Mouse (Mus musculus) heart, adult 2 months (tissue): Measurements from ENCODE around the gene Prrt1. TPM values are rescaled to one million over a fixed set of nuclear protein-coding genes. Genes with fewer than 3 reads are reported as not detected.

ENCODE experiments used
- DNase-seq, 2 experiments: peaks; one replicate each; pipeline ENCODE4 v3.0.0; 2021
- H3K27ac ChIP-seq: fragments of 200-600 bp; 2 replicates; pipeline ENCODE4 v1.8.1; 2022
- H3K27me3 ChIP-seq: fragments of 200-500 bp; 2 replicates; pipeline ENCODE4 v1.6.1; 2012; ENCODE audit warnings: mild to moderate bottlenecking, low read length, inconsistent platforms, mixed read lengths; ENCODE audit not compliant: control insufficient read depth, insufficient read depth
- H3K36me3 ChIP-seq: fragments of 200-500 bp; 2 replicates; pipeline ENCODE4 v1.6.1; 2012; ENCODE audit warnings: low read length, inconsistent platforms; ENCODE audit not compliant: control insufficient read depth, insufficient read depth
- H3K4me1 ChIP-seq: fragments of 200-500 bp; 2 replicates; pipeline ENCODE4 v1.6.1; 2011; ENCODE audit warnings: low read length; ENCODE audit not compliant: control insufficient read depth, insufficient read depth
- H3K4me3 ChIP-seq: fragments of 200-600 bp; 2 replicates; pipeline ENCODE4 v1.8.1; 2022
- H3K79me2 ChIP-seq: fragments of 200-500 bp; replicated peaks from 2 replicates; pipeline ENCODE4 v1.6.1; 2012; ENCODE audit warnings: mild to moderate bottlenecking, inconsistent platforms, low read length, moderate library complexity, mixed read lengths; ENCODE audit not compliant: control insufficient read depth, insufficient read depth
- H3K9ac ChIP-seq: fragments of 200-500 bp; 2 replicates; pipeline ENCODE4 v1.6.1; 2012; ENCODE audit warnings: low read depth, mild to moderate bottlenecking, control low read depth, inconsistent platforms, low read length, mixed read lengths
- CTCF ChIP-seq: fragments of 200-600 bp; IDR thresholded peaks from 2 replicates; pipeline ENCODE4 v1.8.1; 2022; ENCODE audit warnings: antibody characterized with exemption, mild to moderate bottlenecking, moderate library complexity
- EP300 ChIP-seq: fragments of 200-500 bp; IDR thresholded peaks from 2 replicates; pipeline ENCODE4 v1.6.1; 2011; ENCODE audit warnings: low read depth, low read length, control low read depth; ENCODE audit not compliant: insufficient read depth
- POLR2A ChIP-seq: fragments of 200-500 bp; IDR thresholded peaks from 2 replicates; pipeline ENCODE4 v1.6.1; 2011; ENCODE audit warnings: mild to moderate bottlenecking, low read depth, low read length, control low read depth; ENCODE audit not compliant: insufficient read depth
- WGBS: fragments of 180-500 bp; shearing (Covaris S2); methylation state at CpG from one replicate; pipeline ENCODE4 v1.1.7; 2018; 5-methylcytosine and 5-hydroxymethylcytosine counted together
- intact Hi-C: fragments of 180-260 bp; cut with DNase I; formaldehyde crosslinking; loops from one replicate; pipeline ENCODE4 v1.15.1; 2025
- polyA plus RNA-seq: library from polyadenylated mRNA; depleted of rRNA; stranded (reverse); fragments of >200 nt; gene quantifications from 2 replicates; pipeline ENCODE4 v1.2.3, GENCODE M21; 2012
- total RNA-seq, 2 experiments: library from RNA; stranded (reverse); gene quantifications; 2 replicates each; pipeline ENCODE4 v1.2.3; 2021

The Prrt1 gene
- total and polyA plus RNA-seq, 3 experiments = 0.86 to 7.0 (median 1.4) TPM

- Histone ChIP-seq H3K4me1 (peaks cover 10% of the 10 kb centered on the region), H3K4me3 (no peak overlapping the region), H3K27me3 (no peaks in the 10 kb centered on the region), H3K9ac (no peak overlapping the region), H3K79me2 (no peaks in the 10 kb centered on the region), H3K36me3 (no peaks in the 10 kb centered on the region), H3K27ac (no peak overlapping the region)
- WGBS = 52% methylated on average over 7 of the region's 7 CpGs
- DNase-seq = no peak
- TF ChIP-seq CTCF (no peak), POLR2A (no peak), EP300 (no peak)
- intact Hi-C loops = no loop called here
These were observed 35.1 kb downstream of the Prrt1 start for GRCm38 (mm10) chr17:34664472-34664871.

- 63% methylated on average over 7 of the region's 7 CpGs for WGBS
- Histone ChIP-seq H3K9ac (peak within 1 kb of the TSS; percentile 26), H3K4me3 (peak within 1 kb of the TSS; percentile 18; the same call in 1 of the 2 replicates), H3K27me3 (peaks cover 18% of the 10 kb centered on the region), H3K27ac (no peak within 1 kb of the TSS), H3K36me3 (no peaks in the 10 kb centered on the region), H3K79me2 (no peaks in the 10 kb centered on the region), H3K4me1 (peaks cover 2% of the 10 kb centered on the region; the same call in 1 of the 2 replicates)
- intact Hi-C loops = no loop called here
- DNase-seq = no peak
- TF ChIP-seq EP300 = no peak
- no peak for TF ChIP-seq POLR2A
These were observed 40.9 kb downstream of the Prrt1 start, which contains the start of gene Tnxb for GRCm38 (mm10) chr17:34670235-34670634. Tnxb (plus strand) TSS chr17:34670535.

GRCm38 (mm10) chr17:34671151-34672066 lies 42.1 kb downstream of the Prrt1 start:
- WGBS = 18% methylated on average over 91 of the region's 93 CpGs
- DNase-seq = no peak
- Histone ChIP-seq H3K27ac (no peak overlapping the region), H3K27me3 (peaks cover 18% of the 10 kb centered on the region), H3K9ac (peak overlapping the region; percentile 26), H3K4me1 (peaks cover 2% of the 10 kb centered on the region; the same call in 1 of the 2 replicates), H3K36me3 (no peaks in the 10 kb centered on the region), H3K4me3 (peak overlapping the region; percentile 18), H3K79me2 (no peaks in the 10 kb centered on the region)
- intact Hi-C loops = no loop called here
- TF ChIP-seq CTCF = peak; percentile 18; the same call in 1 of the 2 replicates
- TF ChIP-seq EP300 = no peak
- no peak for TF ChIP-seq POLR2A

GRCm38 (mm10) chr17:34672246-34672792 lies 43.0 kb downstream of the Prrt1 start:
- Histone ChIP-seq H3K4me3 (no peak overlapping the region), H3K27me3 (peaks cover 18% of the 10 kb centered on the region), H3K9ac (peak overlapping the region; percentile 7; the same call in 1 of the 2 replicates), H3K79me2 (no peaks in the 10 kb centered on the region), H3K36me3 (no peaks in the 10 kb centered on the region), H3K27ac (no peak overlapping the region), H3K4me1 (peaks cover 2% of the 10 kb centered on the region; the same call in 1 of the 2 replicates)
- TF ChIP-seq EP300 (no peak), POLR2A (no peak), CTCF (no peak)
- no peak for DNase-seq
- WGBS = 41% methylated on average over 49 of the region's 49 CpGs
- intact Hi-C loops = no loop called here

GRCm38 (mm10) chr17:34673139-34673538 lies 43.8 kb downstream of the Prrt1 start:
- Histone ChIP-seq H3K27ac (no peak overlapping the region), H3K36me3 (no peaks in the 10 kb centered on the region), H3K27me3 (peaks cover 18% of the 10 kb centered on the region), H3K4me3 (no peak overlapping the region), H3K4me1 (peaks cover 2% of the 10 kb centered on the region; the same call in 1 of the 2 replicates), H3K79me2 (no peaks in the 10 kb centered on the region), H3K9ac (no peak overlapping the region)
- DNase-seq = no peak
- WGBS = 84% methylated on average over 7 of the region's 7 CpGs
- TF ChIP-seq CTCF (no peak), POLR2A (no peak), EP300 (no peak)
- intact Hi-C loops = no loop called here
